Mouse (Mus musculus): Measurements from ENCODE around the gene Opcml.

GRCm38 (mm10) chr9:28057171-28057845 lies 266.7 kb downstream of the Opcml start:
- TF ChIP-seq CTCF (IDR thresholded peaks at IDR 0.05; ENCODE audit: low read depth) (no peak), EP300 (IDR thresholded peaks at IDR 0.05; ENCODE audit: low read depth) (no peak)
